Mouse (Mus musculus) small intestine, adult 2 months (tissue): ENCODE data around the gene Ints6l.

Experiments
- CTCF ChIP-seq: fragments of 200-500 bp; IDR thresholded peaks from 2 replicates; pipeline ENCODE4 v1.5.1; 2012; ENCODE audit warnings: low read depth, mild to moderate bottlenecking, control low read depth, inconsistent platforms, low read length, moderate library complexity, mixed read lengths; ENCODE audit not compliant: insufficient replicate concordance, insufficient read length; ENCODE audit errors: extremely low read depth
- POLR2A ChIP-seq: fragments of 200-500 bp; IDR thresholded peaks from 2 replicates; pipeline ENCODE4 v1.6.1; 2012; ENCODE audit warnings: low read depth, mild to moderate bottlenecking, control low read depth, inconsistent platforms, low read length, moderate library complexity

GRCm38 (mm10) chrX:56464906-56465305, 10.2 kb downstream of the Ints6l start:
- TF ChIP-seq CTCF (no peak), POLR2A (no peak)
